Mouse (Mus musculus) stomach, embryonic 14.5 days (tissue): ENCODE data around the gene Mink1. TPM values are rescaled to one million over a fixed set of nuclear protein-coding genes. Genes with fewer than 3 reads are reported as not detected.

Source experiments
- ATAC-seq: fragments of 200-750 bp; cut with Nextera tagmentation; 2 replicates; pipeline ENCODE4 v1.8.0; 2017; ENCODE audit warnings: low read depth, moderate TSS enrichment; ENCODE audit not compliant: insufficient number of reproducible peaks, insufficient read depth, low FRiP score
- H3K27ac ChIP-seq: fragments of 300-500 bp; sonication (generic); 2 replicates; pipeline ENCODE4 v1.5.1; 2014; ENCODE audit warnings: mild to moderate bottlenecking, low read length, moderate library complexity, mixed read lengths
- H3K27me3 ChIP-seq: fragments of 300-500 bp; sonication (generic); 2 replicates; pipeline ENCODE4 v1.6.1; 2014; ENCODE audit warnings: low read length, control low read depth, mixed read lengths; ENCODE audit not compliant: control insufficient read depth, insufficient read depth
- H3K36me3 ChIP-seq: fragments of 300-500 bp; sonication (generic); 2 replicates; pipeline ENCODE4 v1.6.1; 2014; ENCODE audit warnings: mild to moderate bottlenecking, control low read depth, low read length, moderate library complexity, mixed read lengths; ENCODE audit not compliant: control insufficient read depth, insufficient read depth
- H3K4me1 ChIP-seq: fragments of 300-500 bp; sonication (generic); 2 replicates; pipeline ENCODE4 v1.6.1; 2014; ENCODE audit warnings: low read length, control low read depth, mixed read lengths; ENCODE audit not compliant: control insufficient read depth, insufficient read depth
- H3K4me2 ChIP-seq: fragments of 300-500 bp; sonication (generic); replicated peaks from 2 replicates; pipeline ENCODE4 v1.6.1; 2014; ENCODE audit warnings: low read depth, low read length, control low read depth
- H3K4me3 ChIP-seq: fragments of 300-500 bp; sonication (generic); 2 replicates; pipeline ENCODE4 v1.5.1; 2014; ENCODE audit warnings: low read depth, low read length, control low read depth
- H3K9ac ChIP-seq: fragments of 300-500 bp; sonication (generic); replicated peaks from 2 replicates; pipeline ENCODE4 v1.6.1; 2014; ENCODE audit warnings: low read depth, mild to moderate bottlenecking, control low read depth, low read length, moderate library complexity, mixed read lengths
- H3K9me3 ChIP-seq: fragments of 300-500 bp; sonication (generic); 2 replicates; pipeline ENCODE4 v1.6.1; 2016; ENCODE audit warnings: low read depth, low read length, control low read depth; ENCODE audit not compliant: control insufficient read depth
- WGBS: fragments of 180-500 bp; shearing (Covaris S2); extraction: QIAGEN DNeasy Blood & Tissue Kit; methylation state at CpG from one replicate; pipeline ENCODE4 v1.1.7; 2014; 5-methylcytosine and 5-hydroxymethylcytosine counted together
- polyA plus RNA-seq: library from polyadenylated mRNA; unstranded; fragments of >200 nt; fragmentation: Nextera tagmentation; extraction: Ambion mirVana; gene quantifications from 2 replicates; pipeline ENCODE4 v1.2.1, GENCODE M21; 2014

Gene Mink1
- polyA plus RNA-seq, 1 experiment from 2014 or later, result 23.0 TPM

GRCm38 (mm10) chr11:70651391-70651790, 88.7 kb downstream of the Mink1 start:
- Histone ChIP-seq H3K36me3 (peaks cover 40% of the 10 kb centered on the region), H3K4me3 (peak overlapping the region; percentile 100; the same call in 1 of the 2 replicates), H3K9ac (no peak overlapping the region), H3K9me3 (no peaks in the 10 kb centered on the region), H3K27ac (no peak overlapping the region), H3K27me3 (no peaks in the 10 kb centered on the region), H3K4me2 (peak overlapping the region; percentile 85; the same call in 1 of the 2 replicates), H3K4me1 (peaks cover 32% of the 10 kb centered on the region)
- no peak for ATAC-seq
- 60% methylated on average over 2 of the region's 2 CpGs for WGBS

GRCm38 (mm10) chr11:70652029-70652883, 89.6 kb downstream of the Mink1 start:
- peaks cover 41% of the 10 kb centered on the region for H3K4me1 ChIP-seq
- peak overlapping the region; percentile 85 for H3K4me2 ChIP-seq
- peak overlapping the region; percentile 98; the same call in 1 of the 2 replicates for H3K9ac ChIP-seq
- WGBS, result 59% methylated on average over 12 of the region's 12 CpGs
- H3K27ac ChIP-seq, result peak overlapping the region; percentile 99; the same call in 1 of the 2 replicates
- ATAC-seq, result no peak
- no peaks in the 10 kb centered on the region for H3K27me3 ChIP-seq
- H3K4me3 ChIP-seq, result peak overlapping the region; percentile 100
- no peaks in the 10 kb centered on the region for H3K9me3 ChIP-seq
- H3K36me3 ChIP-seq, result peaks cover 40% of the 10 kb centered on the region

GRCm38 (mm10) chr11:70652884-70653344, 90.2 kb downstream of the Mink1 start:
- no peak for ATAC-seq
- H3K4me2 ChIP-seq, result peak overlapping the region; percentile 85
- H3K27me3 ChIP-seq, result no peaks in the 10 kb centered on the region
- H3K27ac ChIP-seq, result peak overlapping the region; percentile 99
- H3K4me1 ChIP-seq, result peaks cover 42% of the 10 kb centered on the region
- peak overlapping the region; percentile 100 for H3K4me3 ChIP-seq
- H3K9me3 ChIP-seq, result no peaks in the 10 kb centered on the region
- H3K36me3 ChIP-seq, result peaks cover 40% of the 10 kb centered on the region
- WGBS, result 43% methylated on average over 6 of the region's 6 CpGs
- H3K9ac ChIP-seq, result peak overlapping the region; percentile 98

GRCm38 (mm10) chr11:70653345-70654197, 90.9 kb downstream of the Mink1 start:
- WGBS, result under 1% methylated on average over 62 of the region's 63 CpGs
- peak overlapping the region; percentile 100 for H3K4me3 ChIP-seq
- ATAC-seq, result peak; percentile 29; the same call in 1 of the 2 replicates
- H3K27me3 ChIP-seq, result no peaks in the 10 kb centered on the region
- peaks cover 38% of the 10 kb centered on the region for H3K4me1 ChIP-seq
- peak overlapping the region; percentile 85 for H3K4me2 ChIP-seq
- H3K9me3 ChIP-seq, result no peaks in the 10 kb centered on the region
- peaks cover 37% of the 10 kb centered on the region for H3K36me3 ChIP-seq
- H3K9ac ChIP-seq, result peak overlapping the region; percentile 98
- H3K27ac ChIP-seq, result peak overlapping the region; percentile 99

GRCm38 (mm10) chr11:70654198-70654922, 91.7 kb downstream of the Mink1 start, which contains the start of gene Pfn1:
Gene Pfn1 (minus strand): TSS chr11:70654644.
- Histone ChIP-seq H3K9ac (peak within 1 kb of the TSS; percentile 98), H3K36me3 (peaks cover 31% of the 10 kb centered on the region), H3K9me3 (no peaks in the 10 kb centered on the region), H3K4me1 (peaks cover 35% of the 10 kb centered on the region), H3K27me3 (no peaks in the 10 kb centered on the region), H3K27ac (peak within 1 kb of the TSS; percentile 99), H3K4me2 (peak within 1 kb of the TSS; percentile 85), H3K4me3 (peak within 1 kb of the TSS; percentile 100)
- under 1% methylated on average over 57 of the region's 61 CpGs for WGBS
- peak; percentile 43; the same call in 1 of the 2 replicates for ATAC-seq

GRCm38 (mm10) chr11:70654923-70655570, 92.4 kb downstream of the Mink1 start:
- Histone ChIP-seq H3K4me1 (peaks cover 35% of the 10 kb centered on the region), H3K27me3 (no peaks in the 10 kb centered on the region), H3K9ac (peak overlapping the region; percentile 98), H3K36me3 (peaks cover 24% of the 10 kb centered on the region), H3K4me3 (peak overlapping the region; percentile 100), H3K9me3 (no peaks in the 10 kb centered on the region), H3K4me2 (peak overlapping the region; percentile 85), H3K27ac (peak overlapping the region; percentile 99)
- under 1% methylated on average over 48 of the region's 48 CpGs for WGBS
- ATAC-seq, result peak; percentile 29

- peak; percentile 38; the same call in 1 of the 2 replicates for ATAC-seq
- WGBS, result under 1% methylated on average over 61 of the region's 61 CpGs
- H3K27me3 ChIP-seq, result no peaks in the 10 kb centered on the region
- peaks cover 17% of the 10 kb centered on the region for H3K36me3 ChIP-seq
- peak overlapping the region; percentile 99 for H3K27ac ChIP-seq
- peak overlapping the region; percentile 98 for H3K9ac ChIP-seq
- peak overlapping the region; percentile 85 for H3K4me2 ChIP-seq
- H3K4me3 ChIP-seq, result peak overlapping the region; percentile 100
- no peaks in the 10 kb centered on the region for H3K9me3 ChIP-seq
- H3K4me1 ChIP-seq, result peaks cover 33% of the 10 kb centered on the region
These were observed 93.1 kb downstream of the Mink1 start for GRCm38 (mm10) chr11:70655571-70656455.
